Mouse (Mus musculus): ENCODE measurements around the gene Fam171a2.

The Fam171a2 gene

GRCm38 (mm10) chr11:102455740-102456396, 8.4 kb upstream of the Fam171a2 start:
- DNase-seq (ENCODE audit: inconsistent age in 2 of 2, low spot score in 1 of 2): peak; percentile 82 to 93

DNA sequence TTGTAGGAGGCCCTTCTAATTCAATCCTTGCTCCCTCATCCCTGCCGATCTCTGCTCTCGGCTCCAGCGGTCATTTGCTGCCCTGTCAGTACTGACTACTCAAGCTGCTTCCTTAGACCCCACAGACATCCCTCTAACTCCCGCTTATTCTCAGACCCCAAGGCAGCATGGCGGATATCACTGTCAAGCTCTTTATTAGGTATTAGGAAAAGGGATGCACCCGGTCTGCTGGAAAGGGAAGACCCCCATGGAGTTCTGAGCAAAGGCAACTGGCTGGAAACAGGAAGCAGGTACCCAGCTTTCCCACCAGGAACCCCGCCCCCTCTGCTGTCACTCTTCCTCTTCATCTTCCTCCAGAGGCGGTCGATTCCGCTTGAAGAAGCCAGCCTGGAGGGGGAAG, 5.6 kb upstream of the Fam171a2 start:
- peak in 1 of 2 experiments; percentile 16 for DNase-seq (ENCODE audit: inconsistent age in 2 of 2, low spot score in 1 of 2)

GRCm38 (mm10) chr11:102449043-102450008, 1.8 kb upstream of the Fam171a2 start:
- peak; percentile 24 to 68 for DNase-seq (ENCODE audit: inconsistent age in 2 of 2, low spot score in 1 of 2)

- DNase-seq (ENCODE audit: inconsistent age in 2 of 2, low spot score in 1 of 2): no peak
These were observed 845 bp upstream of the Fam171a2 start for GRCm38 (mm10) chr11:102448327-102448726.

DNA sequence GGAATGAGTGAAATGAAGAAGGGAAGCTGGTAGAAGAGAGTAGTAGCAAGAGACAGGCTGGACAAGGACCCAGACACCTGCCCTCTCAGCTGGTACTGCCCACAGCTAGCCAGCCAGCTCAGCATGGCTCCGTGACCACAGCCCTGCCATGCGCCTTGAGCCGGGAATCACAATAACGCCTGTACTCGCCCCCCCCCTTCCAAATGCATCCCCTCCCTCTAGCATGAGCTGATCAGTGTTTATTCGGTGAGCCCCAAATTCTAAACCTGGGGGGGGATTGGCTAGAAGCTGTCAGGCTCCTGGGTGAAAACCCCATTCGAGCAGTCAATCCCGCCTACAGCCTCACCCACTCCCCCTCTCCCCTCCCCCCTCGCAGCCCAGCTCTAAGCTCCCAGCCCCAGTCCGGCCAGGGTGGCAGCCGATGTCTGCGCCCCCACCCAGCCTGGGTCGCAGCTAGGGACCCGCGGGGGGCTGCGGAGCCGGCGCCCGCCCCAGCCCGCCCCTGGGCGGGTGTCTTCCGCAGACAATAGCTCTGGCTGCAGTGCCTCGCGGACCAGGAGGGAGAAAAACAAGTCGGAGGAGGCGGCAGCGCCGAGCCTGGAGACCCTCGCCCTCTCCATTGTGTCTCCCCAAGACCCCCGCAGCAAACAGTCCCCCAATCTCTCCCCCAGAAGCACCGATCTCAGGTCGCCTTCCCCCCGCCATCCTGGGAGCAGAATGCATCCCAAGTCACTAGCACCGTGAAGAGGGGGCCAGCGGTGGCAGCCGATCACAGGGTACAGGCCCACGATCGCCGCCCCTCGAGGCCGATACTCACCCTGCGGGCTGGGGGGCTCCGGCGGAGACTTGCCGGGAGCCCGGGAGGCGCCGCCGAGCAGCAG, 661 bp downstream of the Fam171a2 start:
- peak; percentile 38 to 69 for DNase-seq (ENCODE audit: inconsistent age in 2 of 2, low spot score in 1 of 2)

GRCm38 (mm10) chr11:102445891-102446361, 1.6 kb downstream of the Fam171a2 start:
- DNase-seq (ENCODE audit: inconsistent age in 2 of 2, low spot score in 1 of 2): peak; percentile 37 to 72

- DNase-seq (ENCODE audit: inconsistent age in 2 of 2, low spot score in 1 of 2): peak; percentile 24 to 53
These were observed 2.1 kb downstream of the Fam171a2 start for GRCm38 (mm10) chr11:102445264-102445890.

- DNase-seq (ENCODE audit: inconsistent age in 2 of 2, low spot score in 1 of 2): no peak
These were observed 2.7 kb downstream of the Fam171a2 start for GRCm38 (mm10) chr11:102444781-102445180.

GRCm38 (mm10) chr11:102444321-102444720, 3.2 kb downstream of the Fam171a2 start:
- DNase-seq (ENCODE audit: inconsistent age in 2 of 2, low spot score in 1 of 2): no peak

GRCm38 (mm10) chr11:102443740-102444139, 3.7 kb downstream of the Fam171a2 start:
- no peak for DNase-seq (ENCODE audit: inconsistent age in 2 of 2, low spot score in 1 of 2)

DNA sequence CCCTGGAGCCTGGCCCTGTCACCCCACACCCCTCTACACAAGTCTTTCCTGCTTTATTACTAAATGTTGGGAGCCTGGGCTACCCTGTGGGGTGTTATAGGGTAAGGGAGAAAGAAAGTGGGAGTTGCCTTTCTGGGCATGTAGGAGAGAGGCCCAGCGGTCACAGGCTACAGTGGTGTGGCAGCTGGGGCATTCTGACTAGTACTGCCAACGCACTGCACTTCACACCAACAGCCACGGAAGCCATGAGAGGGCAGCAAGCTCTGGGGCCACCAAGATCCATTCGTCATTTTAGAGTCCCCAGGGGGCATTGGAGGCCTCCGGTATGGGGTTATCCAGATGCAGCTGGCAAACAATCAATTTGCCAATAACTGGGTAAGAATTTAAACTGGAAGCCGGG, 5.4 kb downstream of the Fam171a2 start:
- DNase-seq (ENCODE audit: inconsistent age in 2 of 2, low spot score in 1 of 2): no peak

DNA sequence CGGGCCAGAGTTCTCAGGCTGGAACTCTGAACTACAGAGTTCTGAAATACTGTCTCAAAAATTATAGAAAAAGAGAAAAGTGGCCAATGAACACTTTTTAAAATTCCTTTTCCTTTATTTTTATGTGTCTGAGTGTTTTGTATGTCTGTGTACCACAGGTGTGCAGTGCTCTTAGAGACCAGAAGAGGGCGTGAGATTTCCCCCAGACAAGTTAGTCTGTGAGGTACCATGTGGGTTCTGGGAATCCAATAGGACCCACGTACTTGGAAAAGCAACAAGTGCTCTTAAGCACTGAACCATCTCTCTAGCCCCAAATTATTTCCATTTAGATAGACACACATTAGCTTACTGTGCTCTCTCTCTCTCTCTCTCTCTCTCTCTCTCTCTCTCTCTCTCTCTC, 6.0 kb downstream of the Fam171a2 start:
- DNase-seq (ENCODE audit: inconsistent age in 2 of 2, low spot score in 1 of 2): no peak

GRCm38 (mm10) chr11:102440255-102440654, 7.2 kb downstream of the Fam171a2 start:
- DNase-seq (ENCODE audit: inconsistent age in 2 of 2, low spot score in 1 of 2): peak in 1 of 2 experiments; percentile 3

- DNase-seq (ENCODE audit: inconsistent age in 2 of 2, low spot score in 1 of 2): peak in 1 of 2 experiments; percentile 16
These were observed 8.1 kb downstream of the Fam171a2 start for GRCm38 (mm10) chr11:102439093-102440082.

DNA sequence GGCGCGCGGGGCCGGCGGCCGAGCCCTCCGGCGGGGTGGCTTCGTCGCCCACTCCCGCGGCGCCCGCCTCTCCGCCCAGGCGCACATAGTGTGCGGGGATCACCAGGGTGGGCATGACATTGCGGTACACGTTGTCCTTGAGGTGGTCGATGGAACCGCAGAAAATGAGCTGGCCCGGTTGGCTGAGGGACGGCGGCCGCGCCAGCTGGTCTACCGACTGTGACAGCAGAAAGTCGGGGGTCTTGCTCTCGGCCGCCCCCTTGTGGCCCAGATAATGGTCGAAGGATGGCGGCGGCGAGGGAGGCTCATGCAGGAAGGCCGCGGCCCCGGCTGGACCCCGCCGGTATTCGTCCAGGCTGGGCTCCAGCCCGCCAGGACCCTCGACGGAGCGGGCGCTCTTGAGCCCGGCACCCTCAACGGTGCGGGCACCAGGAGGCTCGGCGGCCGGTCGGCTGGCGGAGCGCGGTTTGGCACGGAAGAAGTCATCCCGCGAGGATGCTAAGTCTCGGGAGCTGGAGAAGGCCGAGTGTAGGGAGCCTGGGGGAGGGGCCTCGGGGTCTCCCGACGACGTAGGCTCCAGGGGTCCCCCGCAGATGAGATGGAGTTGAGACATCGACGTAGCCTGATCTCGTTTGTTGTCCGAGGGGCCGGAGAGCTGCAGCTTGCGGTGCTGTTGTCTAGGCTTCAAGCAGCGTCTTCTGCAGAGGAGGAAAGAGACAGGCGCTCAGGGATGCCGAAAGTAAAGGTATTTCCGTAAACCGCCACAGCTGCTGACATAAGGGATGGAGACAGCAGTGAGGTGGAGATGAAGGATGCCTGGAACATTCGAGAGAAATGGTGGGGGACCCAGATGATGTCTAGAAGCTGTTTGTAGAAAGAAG, 9.0 kb downstream of the Fam171a2 start:
- peak; percentile 84 to 94 for DNase-seq (ENCODE audit: inconsistent age in 2 of 2, low spot score in 1 of 2)

GRCm38 (mm10) chr11:102437120-102438061, 10.1 kb downstream of the Fam171a2 start:
- peak; percentile 88 to 91 for DNase-seq (ENCODE audit: inconsistent age in 2 of 2, low spot score in 1 of 2)

DNA sequence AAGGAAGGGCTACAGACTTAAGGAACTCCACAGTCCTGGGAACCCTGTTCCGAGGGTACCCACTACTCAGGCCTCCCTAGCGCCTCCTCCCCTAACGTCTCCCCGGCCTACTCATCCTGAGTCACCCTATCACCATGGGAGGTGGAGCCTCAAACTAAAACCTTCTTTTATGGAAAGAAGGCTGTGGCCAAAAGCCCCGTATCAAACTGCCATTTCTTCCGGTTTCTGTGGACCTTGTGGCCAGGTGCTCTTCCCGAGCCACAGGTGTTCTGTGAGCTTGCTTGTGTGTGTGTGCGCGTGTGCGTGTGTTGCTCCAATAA, 11.1 kb downstream of the Fam171a2 start:
- no peak for DNase-seq (ENCODE audit: inconsistent age in 2 of 2, low spot score in 1 of 2)
